Mouse (Mus musculus): Measurements from ENCODE around the gene Btbd35f27. TPM values are rescaled to one million over a fixed set of nuclear protein-coding genes. Genes with fewer than 3 reads are reported as not detected.
"Not testable (repeated sequence)": the region's sequence is repeated elsewhere in the genome, so short reads cannot be mapped to it uniquely, and the experiment has no call there.

Gene Btbd35f27
- not detected in 2 replicates for polyA plus RNA-seq (2015; fragmentation: Nextera tagmentation; extraction: Ambion mirVana)

DNA sequence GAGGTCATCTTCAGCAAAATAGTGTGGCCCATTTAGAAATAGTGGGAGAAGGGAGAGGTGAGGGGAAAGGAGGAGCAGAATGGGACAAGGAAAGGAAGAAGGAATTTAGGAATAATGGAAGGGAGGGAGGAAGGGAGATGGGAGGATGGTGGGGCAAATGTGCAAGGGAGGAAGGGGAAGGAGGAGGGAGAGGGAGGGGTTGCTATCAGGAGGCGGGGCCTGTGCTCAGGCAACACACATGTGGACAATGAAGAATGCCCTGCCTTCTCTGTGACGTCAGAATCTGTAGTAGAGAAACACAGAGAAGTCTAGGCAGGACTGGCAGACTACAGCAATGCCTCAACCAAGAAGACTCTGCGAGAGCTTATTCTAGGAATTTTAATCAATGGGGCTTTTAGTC lies at the start of gene Btbd35f27:
TSS of gene Btbd35f27 (plus strand) at position 301 of the 400 bp plus-strand sequence.
- not testable (repeated sequence) for H3K27ac ChIP-seq; ATAC-seq (ENCODE audit: borderline replicate concordance, extremely low read depth, low FRiP score, low TSS enrichment); H3K9ac ChIP-seq; H3K4me1 ChIP-seq; H3K36me3 ChIP-seq; H3K4me2 ChIP-seq; H3K27me3 ChIP-seq; H3K4me3 ChIP-seq; H3K9me3 ChIP-seq
- 73% methylated on average over 2 of the region's 3 CpGs for WGBS

Other genes with a start within 250 kb of the Btbd35f27 start
- gene Btbd35f4, start 151.6 kb upstream of the Btbd35f27 start, polyA plus RNA-seq (2015; fragmentation: Nextera tagmentation; extraction: Ambion mirVana), result not detected in 2 replicates

Measured in lung, embryonic 15.5 days (tissue).